Mouse (Mus musculus) bone marrow, adult 2 months (tissue): ENCODE data around the gene Tmem132b.

ENCODE experiments used
- CTCF ChIP-seq: fragments of 200-500 bp; IDR thresholded peaks from 2 replicates; pipeline ENCODE4 v1.5.1; 2011; ENCODE audit warnings: low read length, control low read depth; ENCODE audit not compliant: control insufficient read depth, insufficient read depth
- POLR2A ChIP-seq: fragments of 200-500 bp; IDR thresholded peaks from 2 replicates; pipeline ENCODE4 v1.6.1; 2011; ENCODE audit warnings: low read depth, mild to moderate bottlenecking, control low read depth, low read length, borderline replicate concordance; ENCODE audit not compliant: control insufficient read depth

DNA sequence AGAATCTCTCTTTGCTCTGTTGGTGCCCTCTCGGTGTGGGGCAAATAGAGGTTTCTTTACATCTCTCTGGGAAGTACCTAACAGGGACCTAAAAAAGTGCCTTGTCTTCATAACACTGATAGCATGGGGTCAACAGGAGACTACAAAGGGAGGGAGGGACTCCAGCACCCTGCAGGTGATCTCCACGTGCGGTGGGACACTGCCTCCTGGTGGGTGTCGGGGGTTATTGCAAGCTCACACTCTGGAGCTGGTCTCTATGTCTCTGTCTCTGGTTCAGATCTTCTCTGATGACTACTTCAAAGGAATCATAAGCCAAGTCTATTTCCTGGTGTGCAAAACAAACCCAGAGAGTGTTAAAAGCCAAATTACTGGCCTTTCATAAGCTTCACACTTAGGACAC is 47.6 kb downstream of the Tmem132b start:
- TF ChIP-seq CTCF (peak; percentile 54), POLR2A (no peak)
